Mouse (Mus musculus) heart, postnatal 0 days (tissue): Measurements from ENCODE around the gene Tec. TPM values are rescaled to one million over a fixed set of nuclear protein-coding genes. Genes with fewer than 3 reads are reported as not detected.
A peak's percentile ranks its signal among the peaks of the same experiment; 100 is the strongest.

Experiments
- ATAC-seq: fragments of 200-750 bp; cut with Nextera tagmentation; 2 replicates; pipeline ENCODE4 v1.8.0; 2017; ENCODE audit warnings: low read depth, moderate number of reproducible peaks, moderate library complexity; ENCODE audit not compliant: insufficient read depth
- DNase-seq: peaks from one replicate; pipeline ENCODE4 v3.0.0-alpha.2; 2016; ENCODE audit warnings: low spot score
- H3K27ac ChIP-seq: fragments of 300-500 bp; sonication (generic); 2 replicates; pipeline ENCODE4 v1.5.1; 2014; ENCODE audit warnings: low read depth, mild to moderate bottlenecking
- H3K27me3 ChIP-seq: fragments of 300-500 bp; sonication (generic); 2 replicates; pipeline ENCODE4 v1.6.1; 2014; ENCODE audit warnings: low read length, mixed read lengths; ENCODE audit not compliant: control insufficient read depth, insufficient read depth
- H3K36me3 ChIP-seq: fragments of 300-500 bp; sonication (generic); replicated peaks from 2 replicates; pipeline ENCODE4 v1.6.1; 2014; ENCODE audit warnings: low read length, mixed read lengths; ENCODE audit not compliant: control insufficient read depth, insufficient read depth
- H3K4me1 ChIP-seq: fragments of 300-500 bp; sonication (generic); 2 replicates; pipeline ENCODE4 v1.6.1; 2014; ENCODE audit warnings: antibody characterized with exemption; ENCODE audit not compliant: control insufficient read depth, insufficient read depth
- H3K4me2 ChIP-seq: fragments of 300-500 bp; sonication (generic); 2 replicates; pipeline ENCODE4 v1.6.1; 2014; ENCODE audit warnings: low read depth, mild to moderate bottlenecking, low read length, moderate library complexity
- H3K4me3 ChIP-seq: fragments of 300-500 bp; sonication (generic); 2 replicates; pipeline ENCODE4 v1.5.1; 2014; ENCODE audit warnings: low read depth, low read length
- H3K9ac ChIP-seq: fragments of 300-500 bp; sonication (generic); replicated peaks from 2 replicates; pipeline ENCODE4 v1.6.1; 2014; ENCODE audit warnings: low read depth, low read length, mixed read lengths
- H3K9me3 ChIP-seq: fragments of 300-500 bp; sonication (generic); replicated peaks from 2 replicates; pipeline ENCODE4 v1.6.1; 2016; ENCODE audit warnings: low read length; ENCODE audit not compliant: control insufficient read depth
- CTCF ChIP-seq: IDR thresholded peaks from 2 replicates; pipeline ENCODE4 v1.5.1; 2016; ENCODE audit warnings: antibody characterized with exemption, control low read depth, low read depth
- EP300 ChIP-seq: IDR thresholded peaks from 2 replicates; pipeline ENCODE4 v1.6.1; 2016; ENCODE audit warnings: antibody characterized with exemption, low read depth
- WGBS: fragments of 180-500 bp; shearing (Covaris S2); extraction: QIAGEN DNeasy Blood & Tissue Kit; methylation state at CpG from one replicate; pipeline ENCODE4 v1.1.7; 2014; 5-methylcytosine and 5-hydroxymethylcytosine counted together
- polyA plus RNA-seq: library from polyadenylated mRNA; unstranded; fragments of >200 nt; fragmentation: Nextera tagmentation; extraction: Ambion mirVana; gene quantifications from 2 replicates; pipeline ENCODE4 v1.2.1, GENCODE M21; 2015
- total RNA-seq: library from RNA; depleted of rRNA; stranded (reverse); fragments of >200 nt; gene quantifications from 2 replicates; pipeline ENCODE4 v1.2.3, GENCODE M21; 2014; ENCODE audit warnings: low replicate concordance

Gene Tec
- total and polyA plus RNA-seq, 2 experiments from 2014 or later = 11.1 to 16.2 TPM

- ATAC-seq (no peak), DNase-seq (no peak)
- no peak overlapping the region for H3K9ac ChIP-seq
- no peak overlapping the region for H3K27ac ChIP-seq
- H3K9me3 ChIP-seq = no peaks in the 10 kb centered on the region
- no peak for TF ChIP-seq EP300
- TF ChIP-seq CTCF = no peak
- H3K27me3 ChIP-seq = no peaks in the 10 kb centered on the region
- H3K4me2 ChIP-seq = no peak overlapping the region
- no peaks in the 10 kb centered on the region for H3K4me1 ChIP-seq
- peaks cover 6% of the 10 kb centered on the region for H3K36me3 ChIP-seq
- 64% methylated on average over 1 of the region's 1 CpGs for WGBS
- no peak overlapping the region for H3K4me3 ChIP-seq
Observed at GRCm38 (mm10) chr5:72828401-72828800, 39.9 kb downstream of the Tec start.

GRCm38 (mm10) chr5:72827435-72827834 lies 40.8 kb downstream of the Tec start:
- no peak for DNase-seq
- Histone ChIP-seq H3K4me1 (no peaks in the 10 kb centered on the region), H3K9ac (no peak overlapping the region), H3K27ac (no peak overlapping the region), H3K4me2 (no peak overlapping the region), H3K9me3 (no peaks in the 10 kb centered on the region), H3K4me3 (no peak overlapping the region), H3K27me3 (no peaks in the 10 kb centered on the region), H3K36me3 (peaks cover 16% of the 10 kb centered on the region)
- no peak for TF ChIP-seq CTCF
- TF ChIP-seq EP300 = no peak
- ATAC-seq = no peak
- WGBS = 87% methylated on average over 5 of the region's 5 CpGs

GRCm38 (mm10) chr5:72826445-72826844 lies 41.8 kb downstream of the Tec start:
- H3K9ac ChIP-seq = no peak overlapping the region
- 59% methylated on average over 3 of the region's 3 CpGs for WGBS
- H3K9me3 ChIP-seq = no peaks in the 10 kb centered on the region
- no peaks in the 10 kb centered on the region for H3K4me1 ChIP-seq
- H3K27ac ChIP-seq = no peak overlapping the region
- no peak overlapping the region for H3K4me3 ChIP-seq
- peaks cover 22% of the 10 kb centered on the region for H3K36me3 ChIP-seq
- ATAC-seq (no peak), DNase-seq (no peak)
- H3K4me2 ChIP-seq = no peak overlapping the region
- no peaks in the 10 kb centered on the region for H3K27me3 ChIP-seq
- TF ChIP-seq EP300 = no peak
- TF ChIP-seq CTCF = no peak

- no peak overlapping the region for H3K4me3 ChIP-seq
- DNase-seq (no peak), ATAC-seq (no peak)
- H3K27ac ChIP-seq = no peak overlapping the region
- no peaks in the 10 kb centered on the region for H3K27me3 ChIP-seq
- peaks cover 22% of the 10 kb centered on the region for H3K36me3 ChIP-seq
- H3K9ac ChIP-seq = no peak overlapping the region
- WGBS = 59% methylated on average over 3 of the region's 3 CpGs
- no peak overlapping the region for H3K4me2 ChIP-seq
- peaks cover 10% of the 10 kb centered on the region; the same call in 1 of the 2 replicates for H3K4me1 ChIP-seq
- TF ChIP-seq CTCF (no peak), EP300 (no peak)
- no peaks in the 10 kb centered on the region for H3K9me3 ChIP-seq
Observed at GRCm38 (mm10) chr5:72820651-72821050, 47.6 kb downstream of the Tec start.

DNA sequence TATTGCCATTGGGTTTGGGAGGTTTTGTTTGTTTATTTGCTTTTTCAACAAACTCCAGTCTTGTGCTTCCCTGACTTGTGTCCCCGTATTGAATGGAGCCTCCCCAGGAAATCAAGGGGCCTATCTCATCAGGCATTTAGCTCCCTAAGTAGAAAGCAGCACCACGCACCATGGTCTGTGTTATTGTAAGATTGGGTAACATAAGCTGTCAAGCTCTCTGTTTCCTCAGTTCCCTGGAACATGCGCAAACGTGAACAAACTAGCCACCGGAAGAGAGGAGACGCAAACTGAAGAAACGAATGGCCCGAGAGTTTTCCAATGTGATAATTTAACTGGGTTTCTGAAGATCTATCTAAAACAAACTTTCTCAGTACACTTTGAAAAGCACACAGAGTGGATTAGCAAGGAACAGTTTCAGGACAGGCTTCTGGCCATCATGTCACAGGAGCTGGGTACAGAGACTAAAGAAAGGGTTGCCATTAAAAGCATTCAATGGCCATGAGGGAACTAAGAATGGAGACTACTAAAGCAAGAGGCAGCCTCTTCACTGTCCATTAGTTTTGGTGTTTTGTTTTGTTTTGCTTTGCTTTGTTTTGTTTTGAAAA lies 48.1 kb downstream of the Tec start:
- peaks cover 22% of the 10 kb centered on the region for H3K36me3 ChIP-seq
- TF ChIP-seq EP300 (no peak), CTCF (no peak)
- 0 out of 2 replicates have a peak overlapping the region, but pooled peaks have one; percentile 20 for H3K27ac ChIP-seq
- no peak for ATAC-seq
- H3K4me3 ChIP-seq = no peak overlapping the region
- no peaks in the 10 kb centered on the region for H3K27me3 ChIP-seq
- H3K9me3 ChIP-seq = no peaks in the 10 kb centered on the region
- 68% methylated on average over 8 of the region's 8 CpGs for WGBS
- H3K4me1 ChIP-seq = peaks cover 10% of the 10 kb centered on the region; the same call in 1 of the 2 replicates
- no peak overlapping the region for H3K4me2 ChIP-seq
- H3K9ac ChIP-seq = no peak overlapping the region
- no peak for DNase-seq

DNA sequence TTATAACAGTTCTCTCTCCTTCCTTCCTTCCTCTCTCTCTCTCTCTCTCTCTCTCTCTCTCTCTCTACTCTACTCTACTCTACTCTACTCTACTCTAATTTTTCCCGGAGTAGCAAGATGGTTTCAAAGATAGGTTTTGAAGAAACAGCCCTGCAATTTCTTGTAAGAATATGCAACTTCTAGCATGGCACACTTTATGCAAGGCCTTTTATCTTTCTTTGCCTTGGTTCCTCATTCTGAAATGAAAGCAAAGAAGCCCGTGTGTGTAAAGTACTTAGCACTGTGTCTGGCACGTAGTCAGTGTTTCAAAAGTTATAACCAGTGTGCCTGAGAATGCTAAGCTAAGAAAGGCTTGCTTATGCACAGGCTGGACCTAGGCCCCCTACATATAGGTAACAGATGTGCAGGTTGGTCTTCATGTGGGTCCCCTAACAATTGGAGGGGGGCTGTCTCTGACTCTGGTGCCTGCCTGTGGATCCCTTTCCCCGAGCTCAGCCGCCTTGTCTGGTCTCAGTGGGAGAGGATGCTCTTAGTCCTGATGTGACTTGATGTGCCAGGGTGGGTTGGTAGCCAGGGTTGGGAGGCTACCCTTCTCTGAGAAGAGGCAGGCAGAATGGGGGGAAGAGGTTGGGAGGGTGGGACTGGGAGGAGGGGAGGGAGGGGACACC lies 49.6 kb downstream of the Tec start:
- peaks cover 10% of the 10 kb centered on the region; the same call in 1 of the 2 replicates for H3K4me1 ChIP-seq
- TF ChIP-seq EP300 (no peak), CTCF (no peak)

More for the DNA sequence above, 49.6 kb downstream of the Tec start:
- H3K4me2 ChIP-seq = no peak overlapping the region
- H3K9me3 ChIP-seq = no peaks in the 10 kb centered on the region
- H3K4me3 ChIP-seq = no peak overlapping the region
- DNase-seq = no peak
- no peak overlapping the region for H3K9ac ChIP-seq
- H3K27me3 ChIP-seq = no peaks in the 10 kb centered on the region
- H3K27ac ChIP-seq = no peak overlapping the region
- 79% methylated on average over 5 of the region's 5 CpGs for WGBS
- H3K36me3 ChIP-seq = peaks cover 19% of the 10 kb centered on the region
- no peak for ATAC-seq
